Mouse (Mus musculus): ENCODE data around the gene Defb20. TPM values are rescaled to one million over a fixed set of nuclear protein-coding genes. Genes with fewer than 3 reads are reported as not detected.

Defb20 gene
- polyA plus RNA-seq, 1 experiment: not detected

GRCm38 (mm10) chr2:152481726-152482125, 4.9 kb downstream of the Defb20 start:
- WGBS: 90% methylated on average over 7 of the region's 7 CpGs
- no peak overlapping the region for H3K4me3 ChIP-seq (ENCODE audit: insufficient read depth, low read depth, low read length)
- no peak overlapping the region for H3K27ac ChIP-seq (ENCODE audit: insufficient read depth, low read depth, low read length)
- H3K4me1 ChIP-seq (ENCODE audit: control insufficient read depth, insufficient read depth, low read length): no peaks in the 10 kb centered on the region
- no peak for TF ChIP-seq CTCF (IDR thresholded peaks at IDR 0.05; ENCODE audit: insufficient read depth, low read depth, low read length)
- no peak for TF ChIP-seq POLR2A (IDR thresholded peaks at IDR 0.05; ENCODE audit: insufficient read depth, low read depth, low read length)

DNA sequence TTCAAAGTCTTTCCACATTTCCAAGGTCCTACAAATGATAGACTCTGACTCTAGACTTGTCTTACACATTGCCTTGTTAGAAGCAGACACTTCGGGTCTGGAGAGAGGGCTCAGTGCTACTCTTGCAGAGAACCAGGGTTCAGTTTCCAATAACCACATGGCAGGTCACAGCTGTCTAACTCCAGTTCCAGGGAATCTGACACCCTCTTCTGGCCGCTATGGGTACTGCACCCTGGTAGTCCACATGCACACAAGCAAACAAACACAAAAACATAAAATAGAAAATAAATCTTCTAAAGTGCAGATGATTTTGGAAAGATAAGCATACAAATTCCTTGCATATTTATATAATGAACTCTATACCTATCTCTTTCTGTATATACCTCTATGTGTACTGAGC, 10.2 kb downstream of the Defb20 start:
- WGBS: 73% methylated on average over 2 of the region's 2 CpGs
- TF ChIP-seq POLR2A (IDR thresholded peaks at IDR 0.05; ENCODE audit: insufficient read depth, low read depth, low read length): no peak
- TF ChIP-seq CTCF (IDR thresholded peaks at IDR 0.05; ENCODE audit: insufficient read depth, low read depth, low read length): no peak
- H3K4me3 ChIP-seq (ENCODE audit: insufficient read depth, low read depth, low read length): no peak overlapping the region
- H3K4me1 ChIP-seq (ENCODE audit: control insufficient read depth, insufficient read depth, low read length): no peaks in the 10 kb centered on the region
- no peak overlapping the region for H3K27ac ChIP-seq (ENCODE audit: insufficient read depth, low read depth, low read length)

GRCm38 (mm10) chr2:152490038-152490437, 13.2 kb downstream of the Defb20 start, which contains the start of gene Defb22:
Defb22 (minus strand) TSS chr2:152490138.
- no peak for TF ChIP-seq CTCF (IDR thresholded peaks at IDR 0.05; ENCODE audit: insufficient read depth, low read depth, low read length)
- TF ChIP-seq POLR2A (IDR thresholded peaks at IDR 0.05; ENCODE audit: insufficient read depth, low read depth, low read length): no peak
- Histone ChIP-seq H3K27ac (ENCODE audit: insufficient read depth, low read depth, low read length) (no peak within 1 kb of the TSS), H3K4me3 (ENCODE audit: insufficient read depth, low read depth, low read length) (no peak within 1 kb of the TSS), H3K4me1 (ENCODE audit: control insufficient read depth, insufficient read depth, low read length) (no peaks in the 10 kb centered on the region)

DNA sequence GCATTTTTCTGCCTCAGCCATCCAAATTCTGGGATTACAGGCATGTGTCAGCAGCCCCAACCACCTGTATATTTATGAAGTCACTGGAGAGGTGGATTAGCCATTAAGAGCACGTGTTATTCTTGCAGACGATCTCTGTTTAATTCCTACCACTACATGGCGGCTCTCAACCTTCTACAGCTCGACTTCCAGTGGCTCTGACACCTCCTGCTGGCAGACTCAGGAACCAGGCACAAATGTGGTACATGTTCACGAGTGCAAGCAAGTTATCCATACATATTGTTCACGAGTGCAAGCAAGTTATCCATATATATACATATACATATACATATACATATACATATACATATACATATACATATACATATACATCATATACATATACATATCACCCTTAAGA, 16.3 kb downstream of the Defb20 start:
- TF ChIP-seq POLR2A (IDR thresholded peaks at IDR 0.05; ENCODE audit: insufficient read depth, low read depth, low read length) (no peak), CTCF (IDR thresholded peaks at IDR 0.05; ENCODE audit: insufficient read depth, low read depth, low read length) (no peak)
- no peak overlapping the region for H3K4me3 ChIP-seq (ENCODE audit: insufficient read depth, low read depth, low read length)
- no peaks in the 10 kb centered on the region for H3K4me1 ChIP-seq (ENCODE audit: control insufficient read depth, insufficient read depth, low read length)
- WGBS: 82% methylated on average over 6 of the region's 6 CpGs
- no peak overlapping the region for H3K27ac ChIP-seq (ENCODE audit: insufficient read depth, low read depth, low read length)

DNA sequence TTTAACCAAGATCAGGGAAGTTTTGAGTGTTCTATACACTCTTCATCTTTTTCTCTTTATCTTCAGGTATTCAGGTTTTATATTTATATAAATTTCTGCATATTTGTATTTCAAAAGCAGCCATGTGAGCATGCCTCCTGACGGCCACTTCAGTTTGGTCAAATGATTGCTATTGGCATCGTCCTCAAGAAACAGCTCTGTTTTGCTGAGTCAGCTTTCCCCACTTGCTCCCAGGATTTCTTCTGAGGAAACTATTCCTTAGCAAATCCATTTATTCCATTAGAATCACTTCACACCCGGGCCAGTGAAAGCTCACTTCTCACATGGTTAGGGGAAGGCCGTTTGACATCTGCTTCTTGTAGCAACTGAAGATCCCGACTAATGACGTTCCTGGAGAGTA, 21.2 kb downstream of the Defb20 start:
- WGBS: 75% methylated on average over 6 of the region's 6 CpGs
- no peak overlapping the region for H3K4me3 ChIP-seq (ENCODE audit: insufficient read depth, low read depth, low read length)
- no peak for TF ChIP-seq CTCF (IDR thresholded peaks at IDR 0.05; ENCODE audit: insufficient read depth, low read depth, low read length)
- no peak for TF ChIP-seq POLR2A (IDR thresholded peaks at IDR 0.05; ENCODE audit: insufficient read depth, low read depth, low read length)
- H3K27ac ChIP-seq (ENCODE audit: insufficient read depth, low read depth, low read length): no peak overlapping the region
- H3K4me1 ChIP-seq (ENCODE audit: control insufficient read depth, insufficient read depth, low read length): no peaks in the 10 kb centered on the region

- Histone ChIP-seq H3K4me3 (ENCODE audit: insufficient read depth, low read depth, low read length) (no peak overlapping the region), H3K4me1 (ENCODE audit: control insufficient read depth, insufficient read depth, low read length) (no peaks in the 10 kb centered on the region), H3K27ac (ENCODE audit: insufficient read depth, low read depth, low read length) (no peak overlapping the region)
- WGBS: 69% methylated on average over 7 of the region's 7 CpGs
- no peak for TF ChIP-seq CTCF (IDR thresholded peaks at IDR 0.05; ENCODE audit: insufficient read depth, low read depth, low read length)
- no peak for TF ChIP-seq POLR2A (IDR thresholded peaks at IDR 0.05; ENCODE audit: insufficient read depth, low read depth, low read length)
Measured at GRCm38 (mm10) chr2:152500204-152500862, 23.5 kb downstream of the Defb20 start.

GRCm38 (mm10) chr2:152500863-152501229, 24.0 kb downstream of the Defb20 start:
- TF ChIP-seq CTCF (IDR thresholded peaks at IDR 0.05; ENCODE audit: insufficient read depth, low read depth, low read length) (no peak), POLR2A (IDR thresholded peaks at IDR 0.05; ENCODE audit: insufficient read depth, low read depth, low read length) (no peak)

DNA sequence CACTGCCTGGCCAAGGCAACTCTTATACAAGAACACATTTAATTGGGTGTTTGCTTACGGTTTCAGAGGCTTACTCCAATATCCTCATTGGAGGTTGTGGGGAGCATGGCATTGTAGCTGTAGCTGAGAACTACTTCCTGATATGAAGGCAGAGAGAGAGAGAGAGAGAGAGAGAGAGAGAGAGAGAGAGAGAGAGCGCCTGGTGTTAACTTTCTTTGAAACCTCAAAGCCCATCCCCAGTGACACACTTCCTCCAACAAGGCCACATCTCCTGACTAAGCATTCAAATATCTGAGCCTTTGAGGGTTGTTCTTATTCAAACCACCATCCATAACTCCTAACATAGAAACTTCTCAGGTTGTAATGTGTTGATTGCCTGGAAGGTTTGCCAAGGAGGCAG, 27.1 kb downstream of the Defb20 start:
- no peak overlapping the region for H3K4me3 ChIP-seq (ENCODE audit: insufficient read depth, low read depth, low read length)
- TF ChIP-seq POLR2A (IDR thresholded peaks at IDR 0.05; ENCODE audit: insufficient read depth, low read depth, low read length) (no peak), CTCF (IDR thresholded peaks at IDR 0.05; ENCODE audit: insufficient read depth, low read depth, low read length) (no peak)
- no peaks in the 10 kb centered on the region for H3K4me1 ChIP-seq (ENCODE audit: control insufficient read depth, insufficient read depth, low read length)
- H3K27ac ChIP-seq (ENCODE audit: insufficient read depth, low read depth, low read length): no peak overlapping the region
- WGBS: 95% methylated on average over 2 of the region's 2 CpGs

More at GRCm38 (mm10) chr2:152500863-152501229, 24.0 kb downstream of the Defb20 start:
- H3K27ac ChIP-seq (ENCODE audit: insufficient read depth, low read depth, low read length): no peak overlapping the region
- WGBS: 79% methylated on average over 6 of the region's 6 CpGs
- no peak overlapping the region for H3K4me3 ChIP-seq (ENCODE audit: insufficient read depth, low read depth, low read length)
- H3K4me1 ChIP-seq (ENCODE audit: control insufficient read depth, insufficient read depth, low read length): no peaks in the 10 kb centered on the region

- Histone ChIP-seq H3K4me3 (ENCODE audit: insufficient read depth, low read depth, low read length) (no peak within 1 kb of the TSS), H3K27ac (ENCODE audit: insufficient read depth, low read depth, low read length) (no peak within 1 kb of the TSS), H3K4me1 (ENCODE audit: control insufficient read depth, insufficient read depth, low read length) (no peaks in the 10 kb centered on the region)
- TF ChIP-seq CTCF (IDR thresholded peaks at IDR 0.05; ENCODE audit: insufficient read depth, low read depth, low read length) (no peak), POLR2A (IDR thresholded peaks at IDR 0.05; ENCODE audit: insufficient read depth, low read depth, low read length) (no peak)
- WGBS: 81% methylated on average over 1 of the region's 1 CpGs
Measured at GRCm38 (mm10) chr2:152511592-152511991, 34.7 kb downstream of the Defb20 start, which contains the start of gene Defb26. Defb26 (minus strand) TSS chr2:152511692.
